9 mouse cellular contexts compared by ENCODE assay signal in genomic region chrX:112312094-112312493, GRCm38 (mm10). TPM values are rescaled to one million over a fixed set of nuclear protein-coding genes. Genes with fewer than 3 reads are reported as not detected.
A peak's percentile ranks its signal among the peaks of the same experiment; 100 is the strongest.
DNase-seq lines count a peak whose midpoint lies in the region; ATAC-seq and TF ChIP-seq lines count a peak whose summit lies in the region.
"Had no signal": no experiment of that assay in that cellular context is flagged by ENCODE, and none has a peak within 500 bp of the region (broad histone marks: within the 10 kb centered on the region; RNA-seq: fewer than 3 reads in every experiment).

No protein-coding gene starts in this region.

- H3K4me1 ChIP-seq in kidney, adult 2 months (ENCODE audit: control insufficient read depth, insufficient read depth, low read length): no peaks in the 10 kb centered on the region
- no peaks in the 10 kb centered on the region for H3K4me1 ChIP-seq in cortical plate, adult 2 months (ENCODE audit: control insufficient read depth, insufficient read depth, low read length)
- no peaks in the 10 kb centered on the region for H3K4me1 ChIP-seq in hindbrain, postnatal 0 days (ENCODE audit: insufficient read depth, low read length)
- H3K4me1 ChIP-seq in midbrain, embryonic 15.5 days: no peaks in the 10 kb centered on the region

- no peak for TF ChIP-seq CTCF in kidney, adult 2 months (conservative IDR thresholded peaks at IDR 0.05; ENCODE audit: insufficient read depth, insufficient read length, low read depth, low read length)
- TF ChIP-seq CTCF in cortical plate, adult 2 months (IDR thresholded peaks at IDR 0.05; ENCODE audit: extremely low read depth, insufficient read depth, low read length): no peak
- no peak for TF ChIP-seq CTCF in hindbrain, postnatal 0 days (IDR thresholded peaks at IDR 0.05; ENCODE audit: low read depth)

- H3K27me3 ChIP-seq in kidney, adult 2 months (replicated peaks; ENCODE audit: control insufficient read depth, insufficient read depth, low read length): no peaks in the 10 kb centered on the region
- H3K27me3 ChIP-seq in hindbrain, postnatal 0 days (ENCODE audit: insufficient read depth, low read length): no peaks in the 10 kb centered on the region
- no peaks in the 10 kb centered on the region for H3K27me3 ChIP-seq in midbrain, embryonic 15.5 days (replicated peaks)

- H3K36me3 ChIP-seq in kidney, adult 2 months (ENCODE audit: control insufficient read depth, insufficient read depth, low read length): no peaks in the 10 kb centered on the region
- no peaks in the 10 kb centered on the region for H3K36me3 ChIP-seq in hindbrain, postnatal 0 days (ENCODE audit: insufficient read depth, low read length)
- no peaks in the 10 kb centered on the region for H3K36me3 ChIP-seq in midbrain, embryonic 15.5 days (replicated peaks)

- H3K9me3 ChIP-seq in hindbrain, postnatal 0 days (ENCODE audit: low read length): no peaks in the 10 kb centered on the region
- H3K9me3 ChIP-seq in midbrain, embryonic 15.5 days: no peaks in the 10 kb centered on the region

- DNase-seq in kidney, adult 2 months: no peak
- DNase-seq in kidney, postnatal 10 days: no peak
- DNase-seq in hindbrain, postnatal 0 days (ENCODE audit: low spot score): no peak
- no peak for DNase-seq in cerebellum, adult 11 months
- no peak for DNase-seq in layer of hippocampus, postnatal 14 days (ENCODE audit: low spot score in 2 of 2)
- no peak for DNase-seq in layer of hippocampus, adult 9-11 months
- DNase-seq: thymus, adult 18-20 months had no signal

- no peak for TF ChIP-seq POLR2A in kidney, adult 2 months (IDR thresholded peaks at IDR 0.05; ENCODE audit: low read depth, low read length)
- no peak for TF ChIP-seq POLR2A in cortical plate, adult 2 months (IDR thresholded peaks at IDR 0.05; ENCODE audit: extremely low read depth, insufficient read depth, low read length)

- peak overlapping the region; percentile 54 for H3K4me2 ChIP-seq in hindbrain, postnatal 0 days (ENCODE audit: low read depth, low read length)
- peak overlapping the region; percentile 50 for H3K4me2 ChIP-seq in midbrain, embryonic 15.5 days

- H3K9ac ChIP-seq in hindbrain, postnatal 0 days (replicated peaks; ENCODE audit: low read length): no peak overlapping the region
- no peak overlapping the region for H3K9ac ChIP-seq in midbrain, embryonic 15.5 days

- peak overlapping the region; percentile 90; the same call in 1 of the 2 replicates for H3K4me3 ChIP-seq in kidney, adult 2 months (ENCODE audit: insufficient read depth, low read depth, low read length)
- H3K4me3 ChIP-seq in cortical plate, adult 2 months (ENCODE audit: insufficient read depth, low read length): peak overlapping the region; percentile 97; the same call in 1 of the 2 replicates
- H3K4me3 ChIP-seq in hindbrain, postnatal 0 days (ENCODE audit: low read length): peak overlapping the region; percentile 59
- peak overlapping the region; percentile 55 for H3K4me3 ChIP-seq in midbrain, embryonic 15.5 days

- ATAC-seq in hindbrain, postnatal 0 days: no peak
- ATAC-seq in midbrain, embryonic 15.5 days (replicated peaks): no peak

- no peak overlapping the region for H3K27ac ChIP-seq in kidney, adult 2 months (ENCODE audit: insufficient read depth, low read depth, low read length)
- H3K27ac ChIP-seq in cortical plate, adult 2 months (ENCODE audit: insufficient read depth, low read length): no peak overlapping the region
- no peak overlapping the region for H3K27ac ChIP-seq in hindbrain, postnatal 0 days
- no peak overlapping the region for H3K27ac ChIP-seq in midbrain, embryonic 15.5 days

- 12% methylated on average over 1 of the region's 1 CpGs for WGBS in kidney, adult 2 months
- 59% methylated on average over 1 of the region's 1 CpGs for WGBS in hindbrain, postnatal 0 days
- WGBS in midbrain, embryonic 15.5 days: 42% methylated on average over 1 of the region's 1 CpGs

RNA-seq across cellular contexts. Expression of gene Apool, which starts 1.0 kb away (rescaled TPM):
- polyA plus RNA-seq in kidney, adult 2 months (2012; rRNA removed): 8.7 and 15.0 TPM in 2 replicates
- polyA plus RNA-seq in cortical plate, adult 2 months (2012; rRNA removed): 3.9 and 4.8 TPM in 2 replicates
- 4.3 and 5.5 TPM in 2 replicates for total RNA-seq in hindbrain, postnatal 0 days (2014; rRNA removed)
- polyA plus RNA-seq in hindbrain, postnatal 0 days (2015; fragmentation: Nextera tagmentation; extraction: Ambion mirVana): 14.7 and 16.2 TPM in 2 replicates
- 15.1 and 18.5 TPM in 2 replicates for polyA plus RNA-seq in midbrain, embryonic 15.5 days (2015; fragmentation: Nextera tagmentation; extraction: Ambion mirVana)
- total RNA-seq in layer of hippocampus, postnatal 14 days (2021): 1 to 10 TPM; 5.9 to 6.8 TPM
